Mouse (Mus musculus) v-Abl transformed pro-B cells (cell line): ENCODE data around the gene Kmt2b.

Source experiments
- in situ Hi-C, 2 experiments: fragments of 400-800 bp; cut with MboI; formaldehyde crosslinking; loops; one replicate each; pipeline ENCODE4 v1.15.1; 2025; ENCODE audit not compliant: unreplicated experiment in 2 of 2

Kmt2b gene

GRCm38 (mm10) chr7:30572969-30573368 is 15.6 kb downstream of the Kmt2b start:
- in situ Hi-C loops: no loop called here

GRCm38 (mm10) chr7:30572389-30572788 is 16.1 kb downstream of the Kmt2b start:
- in situ Hi-C loops: no loop called here

- in situ Hi-C loops: no loop called here
Measured at GRCm38 (mm10) chr7:30567555-30567954, 21.0 kb downstream of the Kmt2b start.

- in situ Hi-C loops: no loop called here
Measured at GRCm38 (mm10) chr7:30566033-30566432, 22.5 kb downstream of the Kmt2b start.

- in situ Hi-C loops: no loop called here
Measured at GRCm38 (mm10) chr7:30564970-30565571, 23.5 kb downstream of the Kmt2b start, which contains the start of gene Igflr1. TSS of gene Igflr1 (plus strand) at chr7:30565427.

- in situ Hi-C loops: no loop called here
Measured at GRCm38 (mm10) chr7:30563906-30564280, 24.6 kb downstream of the Kmt2b start.

- in situ Hi-C loops: no loop called here
Measured at GRCm38 (mm10) chr7:30563117-30563905, 25.2 kb downstream of the Kmt2b start, which contains the start of the genes U2af1l4, Gm49396 and Psenen. TSS of gene U2af1l4 (plus strand) at chr7:30563301. TSS of gene Gm49396 (plus strand) at chr7:30563344. TSS of gene Psenen (minus strand) at chr7:30563627.

- in situ Hi-C loops: no loop called here
Measured at GRCm38 (mm10) chr7:30562526-30563116, 25.9 kb downstream of the Kmt2b start.

GRCm38 (mm10) chr7:30560296-30560695 is 28.2 kb downstream of the Kmt2b start:
- in situ Hi-C loops: no loop called here

- in situ Hi-C loops: loop anchor here in 1 of 2 experiments (5.0 kb wide), 1 partner anchor 67 kb away; the partner anchor contains the start of gene Prodh2
Measured at GRCm38 (mm10) chr7:30559443-30559954, 29.0 kb downstream of the Kmt2b start, which contains the start of gene Lin37. TSS of gene Lin37 (minus strand) at chr7:30559838.

- in situ Hi-C loops: loop anchor here in 1 of 2 experiments (5.0 kb wide), 1 partner anchor 67 kb away; the partner anchor contains the start of gene Prodh2
Measured at GRCm38 (mm10) chr7:30558656-30559442, 29.7 kb downstream of the Kmt2b start.

GRCm38 (mm10) chr7:30557901-30558514 is 30.5 kb downstream of the Kmt2b start:
- in situ Hi-C loops: loop anchor here in 1 of 2 experiments (5.0 kb wide), 1 partner anchor 66 kb away; the partner anchor contains the start of gene Prodh2

- in situ Hi-C loops: loop anchor here in 1 of 2 experiments (5.0 kb wide), 1 partner anchor 65 kb away; the partner anchor contains the start of gene Prodh2
Measured at GRCm38 (mm10) chr7:30556894-30557536, 31.5 kb downstream of the Kmt2b start.

GRCm38 (mm10) chr7:30553810-30554584 is 34.5 kb downstream of the Kmt2b start:
- in situ Hi-C loops: no loop called here

GRCm38 (mm10) chr7:30553021-30553589 is 35.4 kb downstream of the Kmt2b start:
- in situ Hi-C loops: no loop called here

GRCm38 (mm10) chr7:30552102-30553020 is 36.2 kb downstream of the Kmt2b start, which contains the start of the genes Hspb6 and Proser3:
TSS of gene Hspb6 (plus strand) at chr7:30552178.
TSS of gene Proser3 (minus strand) at chr7:30552299.
- in situ Hi-C loops: no loop called here
